12 mouse cellular contexts compared by ENCODE assay signal in the genomic region with DNA sequence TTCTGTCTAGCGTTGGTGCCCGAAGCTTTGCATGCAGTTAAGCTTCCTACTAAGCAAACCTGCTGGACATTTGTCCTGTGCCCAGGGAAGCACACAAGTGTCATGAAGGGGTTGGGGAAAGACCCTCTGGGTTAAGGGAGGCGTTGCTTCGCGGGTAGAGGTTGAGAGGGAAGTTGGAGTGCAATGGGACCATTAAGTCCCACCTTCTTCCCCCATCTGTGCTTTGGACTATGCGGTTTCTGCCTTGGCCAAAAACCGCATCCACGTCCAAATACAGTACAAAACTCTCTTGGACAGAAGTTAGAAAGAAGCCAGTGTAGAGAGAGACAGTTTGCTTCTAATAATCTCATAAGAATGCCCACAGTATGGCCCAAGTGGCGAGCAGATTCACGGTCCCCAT.
DNase-seq lines count a peak whose midpoint lies in the region; ATAC-seq and TF ChIP-seq lines count a peak whose summit lies in the region.
"Had no signal": no experiment of that assay in that cellular context is flagged by ENCODE, and none has a peak within 500 bp of the region (broad histone marks: within the 10 kb centered on the region; RNA-seq: fewer than 3 reads in every experiment).

No protein-coding gene starts in this region.

- no peak overlapping the region for H3K27ac ChIP-seq in kidney, embryonic 14.5 days (ENCODE audit: low read depth, low read length)
- no peak overlapping the region for H3K27ac ChIP-seq in forebrain, embryonic 12.5 days
- no peak overlapping the region for H3K27ac ChIP-seq in limb, embryonic 11.5 days (replicated peaks; ENCODE audit: low read depth, low read length)
- no peak overlapping the region for H3K27ac ChIP-seq in neural tube, embryonic 11.5 days (ENCODE audit: low read depth, low read length)
- H3K27ac ChIP-seq: liver, embryonic 13.5 days had no signal

- peaks cover 86% of the 10 kb centered on the region for H3K27me3 ChIP-seq in kidney, embryonic 14.5 days (ENCODE audit: control insufficient read depth, insufficient read depth, low read length)
- peaks cover 92% of the 10 kb centered on the region for H3K27me3 ChIP-seq in forebrain, embryonic 12.5 days
- H3K27me3 ChIP-seq in limb, embryonic 11.5 days (ENCODE audit: control insufficient read depth, insufficient read depth, low read length) = peaks cover 70% of the 10 kb centered on the region
- H3K27me3 ChIP-seq in neural tube, embryonic 11.5 days (ENCODE audit: control insufficient read depth, insufficient read depth, low read length) = peaks cover 64% of the 10 kb centered on the region

- H3K9me3 ChIP-seq in kidney, embryonic 14.5 days (ENCODE audit: control insufficient read depth, low read length) = no peaks in the 10 kb centered on the region
- 0 out of 2 replicates have a peak, but pooled peaks cover 3% of the 10 kb centered on the region for H3K9me3 ChIP-seq in forebrain, embryonic 12.5 days
- no peaks in the 10 kb centered on the region for H3K9me3 ChIP-seq in limb, embryonic 11.5 days (ENCODE audit: control insufficient read depth, low read length)
- no peaks in the 10 kb centered on the region for H3K9me3 ChIP-seq in neural tube, embryonic 11.5 days (ENCODE audit: control insufficient read depth, low read length)
- H3K9me3 ChIP-seq: liver, embryonic 13.5 days had no signal

- H3K4me1 ChIP-seq in kidney, embryonic 14.5 days (ENCODE audit: control insufficient read depth, insufficient read depth, low read length) = peaks cover 19% of the 10 kb centered on the region; the same call in 1 of the 2 replicates
- peaks cover 37% of the 10 kb centered on the region for H3K4me1 ChIP-seq in forebrain, embryonic 12.5 days
- H3K4me1 ChIP-seq in limb, embryonic 11.5 days (ENCODE audit: control insufficient read depth, insufficient read depth, low read length) = 0 out of 2 replicates have a peak, but pooled peaks cover 6% of the 10 kb centered on the region
- H3K4me1 ChIP-seq in neural tube, embryonic 11.5 days (ENCODE audit: control insufficient read depth, insufficient read depth, low read length) = no peaks in the 10 kb centered on the region; the same call in 1 of the 2 replicates
- H3K4me1 ChIP-seq in lung, adult 2 months (ENCODE audit: control insufficient read depth, insufficient read depth, low read length) = no peaks in the 10 kb centered on the region
- H3K4me1 ChIP-seq: liver, embryonic 13.5 days had no signal

- ATAC-seq in kidney, embryonic 14.5 days (ENCODE audit: low FRiP score, low TSS enrichment) = no peak
- ATAC-seq in forebrain, embryonic 12.5 days (ENCODE audit: low FRiP score) = no peak
- no peak for ATAC-seq in limb, embryonic 11.5 days (ENCODE audit: insufficient number of reproducible peaks, low FRiP score, low TSS enrichment, low read depth)
- no peak for ATAC-seq in neural tube, embryonic 11.5 days (ENCODE audit: insufficient read depth, low FRiP score, low TSS enrichment)

- no peak overlapping the region for H3K9ac ChIP-seq in kidney, embryonic 14.5 days (ENCODE audit: low read depth, low read length)
- no peak overlapping the region for H3K9ac ChIP-seq in forebrain, embryonic 12.5 days
- no peak overlapping the region for H3K9ac ChIP-seq in limb, embryonic 11.5 days (ENCODE audit: low read length)
- no peak overlapping the region for H3K9ac ChIP-seq in neural tube, embryonic 11.5 days (ENCODE audit: low read length)
- H3K9ac ChIP-seq: liver, embryonic 13.5 days had no signal

- no peak for DNase-seq in kidney, postnatal 10 days
- DNase-seq in limb, embryonic 11.5 days (ENCODE audit: low spot score) = peak; percentile 23
- DNase-seq in neural tube, embryonic 11.5 days (ENCODE audit: low spot score) = no peak
- no peak for DNase-seq in layer of hippocampus, adult 9-10 months (ENCODE audit: low spot score)
- DNase-seq in lung, adult 2 months = no peak
- DNase-seq in urinary bladder, postnatal 36 days (ENCODE audit: low spot score in 2 of 2) = no peak
- DNase-seq: cerebellum, adult 11 months; liver, embryonic 13.5 days; thymus, postnatal 25 days had no signal

- H3K4me2 ChIP-seq in kidney, embryonic 14.5 days (replicated peaks; ENCODE audit: low read depth, low read length) = no peak overlapping the region
- H3K4me2 ChIP-seq in forebrain, embryonic 12.5 days = peak overlapping the region; percentile 92
- 0 out of 2 replicates have a peak overlapping the region, but pooled peaks have one; percentile 88 for H3K4me2 ChIP-seq in limb, embryonic 11.5 days (ENCODE audit: low read depth, severe bottlenecking)
- H3K4me2 ChIP-seq in neural tube, embryonic 11.5 days (ENCODE audit: low read depth) = peak overlapping the region; percentile 83; the same call in 1 of the 2 replicates
- H3K4me2 ChIP-seq: liver, embryonic 13.5 days had no signal

- no peak for TF ChIP-seq POLR2A in lung, adult 2 months (IDR thresholded peaks at IDR 0.05; ENCODE audit: borderline replicate concordance, extremely low read depth, low read depth, low read length)

- no peak for TF ChIP-seq CTCF in lung, adult 2 months (IDR thresholded peaks at IDR 0.05; ENCODE audit: insufficient read depth, low read length)

- H3K36me3 ChIP-seq in kidney, embryonic 14.5 days (ENCODE audit: control insufficient read depth, insufficient read depth, low read length) = no peaks in the 10 kb centered on the region
- no peaks in the 10 kb centered on the region for H3K36me3 ChIP-seq in forebrain, embryonic 12.5 days (replicated peaks)
- no peaks in the 10 kb centered on the region for H3K36me3 ChIP-seq in limb, embryonic 11.5 days (ENCODE audit: control insufficient read depth, insufficient read depth, low read length)
- no peaks in the 10 kb centered on the region for H3K36me3 ChIP-seq in neural tube, embryonic 11.5 days (ENCODE audit: control insufficient read depth, insufficient read depth, low read length)
- H3K36me3 ChIP-seq: liver, embryonic 13.5 days had no signal

- 0 out of 2 replicates have a peak overlapping the region, but pooled peaks have one; percentile 53 for H3K4me3 ChIP-seq in kidney, embryonic 14.5 days (ENCODE audit: low read length)
- H3K4me3 ChIP-seq in forebrain, embryonic 12.5 days (replicated peaks) = peak overlapping the region; percentile 63
- H3K4me3 ChIP-seq in limb, embryonic 11.5 days (ENCODE audit: low read depth, low read length) = no peak overlapping the region
- no peak overlapping the region for H3K4me3 ChIP-seq in neural tube, embryonic 11.5 days (ENCODE audit: low read depth, low read length)
- no peak overlapping the region for H3K4me3 ChIP-seq in lung, adult 2 months (replicated peaks; ENCODE audit: extremely low read depth, low read depth, low read length)
- H3K4me3 ChIP-seq: liver, embryonic 13.5 days; myocyte had no signal

- WGBS in kidney, embryonic 14.5 days = 6% methylated on average over 10 of the region's 10 CpGs
- 2% methylated on average over 10 of the region's 10 CpGs for WGBS in forebrain, embryonic 12.5 days
- WGBS in limb, embryonic 11.5 days = 3% methylated on average over 10 of the region's 10 CpGs
- 2% methylated on average over 10 of the region's 10 CpGs for WGBS in neural tube, embryonic 11.5 days
- 4% methylated on average over 10 of the region's 10 CpGs for WGBS in lung, adult 2 months

Comparison
In these comparisons a context has a peak if more than half of its experiments do, and no peak if none do; other contexts are left out.
1. H3K4me3 ChIP-seq: peak in kidney, embryonic 14.5 days (single experiment) and forebrain, embryonic 12.5 days (single experiment); none in limb, embryonic 11.5 days (single experiment), neural tube, embryonic 11.5 days (single experiment) and lung, adult 2 months (single experiment).